Mouse (Mus musculus) bone marrow macrophage, adult 2 months (primary cell): ENCODE measurements around the gene Znrd1. TPM values are rescaled to one million over a fixed set of nuclear protein-coding genes. Genes with fewer than 3 reads are reported as not detected.
A peak's percentile ranks its signal among the peaks of the same experiment; 100 is the strongest.

Source experiments
- H3K27ac ChIP-seq: 2 replicates; pipeline ENCODE4 v1.5.1; 2012; ENCODE audit warnings: low read depth, low read length; ENCODE audit not compliant: insufficient read depth
- H3K4me1 ChIP-seq: 2 replicates; pipeline ENCODE4 v1.6.1; 2012; ENCODE audit warnings: low read length; ENCODE audit not compliant: control insufficient read depth, insufficient read depth
- H3K4me3 ChIP-seq: 2 replicates; pipeline ENCODE4 v1.5.1; 2012; ENCODE audit warnings: mild to moderate bottlenecking, low read length, moderate library complexity; ENCODE audit not compliant: insufficient read depth
- CTCF ChIP-seq: IDR thresholded peaks from 2 replicates; pipeline ENCODE4 v1.5.1; 2012; ENCODE audit warnings: low read depth, mild to moderate bottlenecking, low read length, moderate library complexity
- POLR2A ChIP-seq: IDR thresholded peaks from 2 replicates; pipeline ENCODE4 v1.6.1; 2012; ENCODE audit warnings: mild to moderate bottlenecking, low read depth, low read length, borderline replicate concordance
- polyA plus RNA-seq: library from polyadenylated mRNA; stranded (reverse); fragments of >200 nt; gene quantifications from 2 replicates; pipeline ENCODE4 v1.2.4, GENCODE M21; 2012; ENCODE audit not compliant: missing spikeins, insufficient read depth, insufficient read length

The Znrd1 gene
- polyA plus RNA-seq, 1 experiment, result 50.1 TPM

DNA sequence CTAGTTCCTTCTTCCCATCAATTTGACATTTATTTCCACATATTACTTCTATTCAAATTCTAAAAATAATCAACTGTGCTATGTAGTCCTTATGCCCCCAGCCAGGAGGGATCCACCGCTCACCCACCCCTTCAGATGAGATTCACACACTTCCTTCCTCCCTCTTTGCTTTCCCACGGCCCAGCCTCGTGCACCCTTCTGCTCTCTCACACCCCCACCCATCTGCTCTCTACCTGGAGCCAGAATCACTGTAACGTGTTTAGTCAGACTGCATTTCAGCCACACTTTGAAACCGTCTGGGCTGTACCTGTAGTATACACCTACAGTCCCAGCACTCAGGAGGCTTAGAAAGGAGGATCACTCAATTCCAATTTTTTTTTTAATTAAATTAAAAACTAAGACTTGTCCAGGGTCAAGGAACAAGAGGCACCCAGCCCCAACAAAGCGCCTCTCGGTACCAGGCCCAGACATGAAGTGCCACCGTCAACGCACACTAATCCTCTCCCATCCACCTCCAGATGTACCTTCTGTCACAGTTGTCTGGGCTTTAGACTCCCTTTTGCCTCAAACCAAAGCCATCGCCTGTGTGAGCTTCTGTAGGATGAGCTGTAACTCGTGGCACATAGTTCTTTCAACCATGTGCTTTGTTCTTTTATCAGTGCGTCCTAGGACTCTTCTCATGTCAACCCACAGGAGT is 29.0 kb downstream of the Znrd1 start:
- H3K4me1 ChIP-seq, result no peaks in the 10 kb centered on the region
- TF ChIP-seq CTCF (no peak), POLR2A (no peak)
- no peak overlapping the region for H3K4me3 ChIP-seq
- no peak overlapping the region for H3K27ac ChIP-seq

DNA sequence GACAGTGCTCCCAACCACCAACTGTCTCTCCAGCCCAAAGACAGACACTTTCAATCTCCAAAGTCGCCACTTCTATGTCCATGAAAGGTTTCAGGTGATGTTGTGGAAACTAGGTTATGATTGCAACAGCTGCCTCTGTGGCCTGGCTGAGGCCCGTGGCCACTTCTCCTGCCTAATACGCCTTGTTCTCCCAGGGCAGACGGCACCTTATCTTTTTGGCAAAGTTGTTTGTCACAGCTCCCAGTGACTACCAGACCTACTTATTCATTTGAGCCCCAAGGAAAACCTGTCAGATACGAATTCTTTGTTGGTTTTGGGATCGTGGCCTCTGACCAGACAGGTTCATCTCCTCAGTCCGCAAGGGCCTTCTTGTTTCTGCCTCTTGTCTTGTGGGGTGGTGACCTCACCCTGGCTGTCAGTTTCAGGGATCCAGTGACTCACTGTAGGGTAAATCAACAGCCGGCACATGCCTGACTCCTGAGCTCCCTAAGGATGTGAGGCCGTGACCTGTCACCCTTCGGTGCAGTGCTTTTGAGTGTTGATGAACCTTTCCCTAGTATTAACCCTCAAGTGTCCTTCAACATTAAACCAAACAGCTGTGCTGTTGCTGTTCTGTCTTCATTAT is 30.8 kb downstream of the Znrd1 start:
- Histone ChIP-seq H3K4me3 (no peak overlapping the region), H3K27ac (no peak overlapping the region), H3K4me1 (no peaks in the 10 kb centered on the region)
- TF ChIP-seq POLR2A (no peak), CTCF (no peak)

DNA sequence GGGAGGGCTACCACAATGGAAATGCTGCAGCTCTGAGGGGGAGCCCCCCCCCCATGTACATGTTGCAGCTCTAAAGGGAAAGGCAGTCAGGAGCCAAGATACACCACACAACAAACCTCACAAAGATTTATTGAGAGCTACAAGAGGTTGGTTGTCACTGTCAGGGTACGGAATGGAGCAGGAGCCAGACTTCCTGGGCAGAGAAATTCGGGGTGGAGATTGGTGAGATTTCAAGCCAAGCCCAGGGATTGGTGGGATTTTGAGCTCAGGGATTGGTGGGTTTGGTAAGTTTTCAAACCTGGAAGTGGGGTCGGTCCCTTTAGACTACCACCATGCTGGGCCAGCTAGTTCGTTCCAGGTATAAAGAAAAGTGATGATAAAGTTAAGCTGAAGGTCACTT is 34.9 kb downstream of the Znrd1 start:
- H3K4me3 ChIP-seq, result no peak overlapping the region
- no peak overlapping the region for H3K27ac ChIP-seq
- TF ChIP-seq POLR2A (no peak), CTCF (no peak)
- H3K4me1 ChIP-seq, result no peaks in the 10 kb centered on the region

DNA sequence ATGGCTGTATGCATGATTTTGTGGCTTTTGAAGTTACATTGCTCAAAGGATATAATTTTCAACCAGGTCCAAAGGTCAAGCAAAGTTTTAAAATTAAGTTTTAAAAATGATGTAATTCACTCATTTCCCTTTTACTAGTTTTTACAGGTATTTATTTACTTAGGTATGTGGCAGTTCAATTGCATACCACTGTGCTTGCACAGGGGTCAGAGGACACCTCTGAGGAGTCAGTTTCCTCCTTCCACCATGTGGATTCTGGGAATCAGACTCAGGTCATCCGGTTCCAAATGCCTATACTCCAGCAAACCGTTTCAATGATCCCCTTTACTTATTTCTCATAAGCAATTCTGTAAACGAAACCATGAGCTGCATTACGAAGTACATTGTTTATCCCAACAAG is 35.6 kb downstream of the Znrd1 start:
- no peak overlapping the region for H3K4me3 ChIP-seq
- H3K27ac ChIP-seq, result no peak overlapping the region
- H3K4me1 ChIP-seq, result no peaks in the 10 kb centered on the region
- TF ChIP-seq CTCF (no peak), POLR2A (no peak)

DNA sequence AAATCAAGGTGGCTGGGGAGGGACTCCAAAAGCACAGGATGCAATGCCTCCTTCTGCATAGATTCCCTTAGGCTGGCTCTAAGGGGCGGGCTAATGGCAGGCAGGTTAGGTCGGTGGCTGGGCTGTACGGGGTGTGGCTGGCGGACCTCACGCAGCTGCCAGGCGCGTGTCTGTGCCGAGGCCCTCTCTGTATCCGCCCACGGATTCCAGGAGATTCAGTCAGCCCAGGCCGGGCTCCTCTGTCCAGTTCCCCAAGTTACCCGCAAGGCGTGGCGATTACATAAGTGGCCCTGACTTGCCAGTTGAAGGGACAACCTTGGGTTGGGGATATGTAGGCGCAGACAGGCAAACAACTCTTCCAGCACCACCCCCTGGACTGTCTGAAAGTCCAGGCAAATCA is 38.1 kb downstream of the Znrd1 start:
- H3K4me3 ChIP-seq, result no peak overlapping the region
- no peak overlapping the region for H3K27ac ChIP-seq
- no peak for TF ChIP-seq CTCF
- no peak for TF ChIP-seq POLR2A
- no peaks in the 10 kb centered on the region for H3K4me1 ChIP-seq

DNA sequence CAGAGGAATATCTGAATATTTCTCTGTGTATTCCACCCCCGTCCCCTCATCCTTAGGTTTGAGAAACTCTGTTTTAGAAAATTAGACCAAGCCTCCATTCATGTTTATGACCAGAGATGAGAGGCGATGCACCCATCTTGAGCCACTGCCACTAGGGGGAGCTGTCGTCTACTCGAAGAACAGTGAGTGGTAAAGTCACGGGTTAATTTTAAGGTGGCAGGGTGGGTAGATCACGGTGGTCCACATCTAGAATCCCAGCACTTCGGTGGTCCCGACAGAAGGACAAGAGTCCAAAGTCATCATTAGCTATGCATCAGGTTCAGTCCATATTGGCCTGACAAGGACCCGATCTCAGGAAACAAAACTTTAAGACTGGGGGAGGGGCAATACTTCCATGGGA is 43.3 kb downstream of the Znrd1 start:
- no peak overlapping the region for H3K27ac ChIP-seq
- H3K4me1 ChIP-seq, result no peaks in the 10 kb centered on the region
- H3K4me3 ChIP-seq, result no peak overlapping the region
- TF ChIP-seq CTCF (peak; percentile 98), POLR2A (no peak)

DNA sequence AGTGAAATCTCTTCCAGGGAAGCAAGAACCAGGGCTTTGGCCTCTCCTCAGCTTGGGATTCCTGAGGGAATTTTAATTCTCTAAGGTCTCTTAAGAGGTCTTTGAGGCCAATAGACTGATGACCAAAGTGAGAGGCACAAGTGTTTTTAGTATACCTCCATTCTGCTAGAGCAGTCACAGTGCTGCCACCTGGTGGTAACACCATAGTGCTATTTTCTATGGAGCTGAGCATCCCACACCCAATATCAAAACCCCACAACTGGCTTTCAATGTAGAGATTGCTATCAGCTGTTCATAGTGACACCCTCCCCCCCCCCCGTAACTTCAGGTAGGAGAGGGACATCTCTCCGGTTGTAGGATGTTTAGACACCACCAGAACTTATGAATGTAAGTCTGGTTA is 44.3 kb downstream of the Znrd1 start:
- TF ChIP-seq CTCF (no peak), POLR2A (no peak)
- no peak overlapping the region for H3K4me3 ChIP-seq
- no peaks in the 10 kb centered on the region for H3K4me1 ChIP-seq
- H3K27ac ChIP-seq, result no peak overlapping the region

DNA sequence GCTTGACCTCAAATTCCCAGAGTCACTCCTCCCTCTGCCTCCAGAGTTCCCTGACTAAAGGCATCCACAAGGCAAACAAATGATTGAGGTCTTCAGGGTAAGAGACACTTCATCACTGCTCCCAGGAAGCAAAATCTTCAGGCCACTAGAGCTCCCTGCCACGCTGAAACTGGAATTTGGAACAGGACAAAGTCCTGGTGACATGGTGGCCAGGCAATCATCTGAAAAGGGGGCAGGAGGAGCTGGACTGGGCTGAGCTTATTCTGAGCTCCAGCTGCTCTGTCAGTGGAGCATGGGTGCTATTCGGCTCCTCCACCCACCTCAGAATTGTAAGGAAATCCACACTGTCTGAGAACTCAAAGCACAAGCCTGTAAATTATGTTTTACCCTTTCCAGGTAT is 46.3 kb downstream of the Znrd1 start:
- no peak overlapping the region for H3K27ac ChIP-seq
- no peak for TF ChIP-seq POLR2A
- TF ChIP-seq CTCF, result no peak
- no peak overlapping the region for H3K4me3 ChIP-seq
- no peaks in the 10 kb centered on the region for H3K4me1 ChIP-seq

DNA sequence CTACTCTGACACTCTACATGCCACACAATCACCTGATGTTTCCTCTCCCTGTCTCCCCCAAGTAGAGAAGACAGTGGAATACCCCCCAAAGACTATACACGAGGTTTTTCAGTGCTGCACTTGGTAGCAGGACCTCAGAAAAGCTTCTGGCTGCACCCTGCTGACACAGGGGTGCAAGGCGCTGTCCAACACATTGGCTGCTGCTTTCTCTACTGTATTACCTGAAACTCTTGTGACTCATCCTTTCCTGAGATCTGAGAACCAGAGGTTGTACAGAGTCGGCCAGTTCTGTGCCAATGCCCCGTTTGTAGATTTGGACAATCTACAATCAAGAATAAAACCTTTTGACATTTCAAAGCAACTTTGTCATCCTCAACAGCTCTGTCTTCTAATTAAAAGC is 48.6 kb downstream of the Znrd1 start:
- no peak overlapping the region for H3K27ac ChIP-seq
- TF ChIP-seq POLR2A, result no peak
- no peak for TF ChIP-seq CTCF
- H3K4me1 ChIP-seq, result peaks cover 9% of the 10 kb centered on the region
- H3K4me3 ChIP-seq, result no peak overlapping the region

DNA sequence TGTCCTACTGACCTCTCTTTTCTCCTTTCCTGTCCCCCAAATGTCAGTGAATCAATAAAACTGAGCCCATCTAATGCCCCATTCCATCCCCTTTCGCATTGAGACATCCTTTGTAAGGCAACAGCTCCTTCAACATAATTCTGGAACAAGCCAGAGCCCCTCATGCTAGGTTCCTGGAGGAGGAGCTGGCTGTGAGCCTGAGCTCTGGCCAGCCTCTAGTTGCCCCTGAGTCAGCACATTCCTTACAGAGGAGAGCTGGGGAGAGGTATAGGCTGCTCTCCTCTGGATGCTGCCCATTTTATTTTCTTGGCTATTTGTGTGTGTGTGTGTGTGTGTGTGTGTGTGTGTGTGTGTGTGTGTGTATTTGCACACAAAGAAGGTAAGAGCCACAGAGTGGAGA is 50.1 kb downstream of the Znrd1 start:
- no peak overlapping the region for H3K4me3 ChIP-seq
- no peak overlapping the region for H3K27ac ChIP-seq
- TF ChIP-seq CTCF (no peak), POLR2A (no peak)
- H3K4me1 ChIP-seq, result peaks cover 16% of the 10 kb centered on the region

Other genes with a start within 250 kb of the Znrd1 start
- gene H2-M10.5, start 185.6 kb downstream of the Znrd1 start, polyA plus RNA-seq, result not detected in 2 replicates
- not detected in 2 replicates for gene H2-M10.6, start 146.4 kb downstream of the Znrd1 start, polyA plus RNA-seq
- 65.9 and 67.3 TPM in 2 replicates for gene Trim26, start 121.4 kb downstream of the Znrd1 start, polyA plus RNA-seq
- gene Trim15, start 91.3 kb downstream of the Znrd1 start, polyA plus RNA-seq, result not detected in 2 replicates
- not detected in 2 replicates for gene Trim10, start 89.0 kb downstream of the Znrd1 start, polyA plus RNA-seq
- gene Trim40, start 68.4 kb downstream of the Znrd1 start, polyA plus RNA-seq, result not detected in 2 replicates
- not detected in 2 replicates for gene Trim31, start 60.4 kb downstream of the Znrd1 start, polyA plus RNA-seq
- gene Rnf39, start 15.6 kb downstream of the Znrd1 start, polyA plus RNA-seq, result not detected in 2 replicates
- gene Ppp1r11, start 6.8 kb downstream of the Znrd1 start, polyA plus RNA-seq, result 59.3 and 64.4 TPM in 2 replicates
- 7.9 and 10.4 TPM in 2 replicates for gene Znrd1as, start within 50 bp of the Znrd1 start, polyA plus RNA-seq
- not detected in 2 replicates for gene 2410137M14Rik, start 22.7 kb upstream of the Znrd1 start, polyA plus RNA-seq
- gene H2-M5, start 31.0 kb upstream of the Znrd1 start, polyA plus RNA-seq, result 0.69 and 1.0 TPM in 2 replicates
- not detected in 2 replicates for gene Zfp57, start 42.6 kb upstream of the Znrd1 start, polyA plus RNA-seq
- gene Mog, start 64.8 kb upstream of the Znrd1 start, polyA plus RNA-seq, result not detected in 2 replicates
- 0.90 and 1.0 TPM in 2 replicates for gene Gabbr1, start 87.4 kb upstream of the Znrd1 start, polyA plus RNA-seq
- gene Olfr90, start 129.9 kb upstream of the Znrd1 start, polyA plus RNA-seq, result not detected in 2 replicates
- not detected in 2 replicates for gene Olfr91, start 139.7 kb upstream of the Znrd1 start, polyA plus RNA-seq
- gene Olfr92, start 161.5 kb upstream of the Znrd1 start, polyA plus RNA-seq, result not detected in 2 replicates
- gene Olfr93, start 202.9 kb upstream of the Znrd1 start, polyA plus RNA-seq, result not detected in 2 replicates
- gene Ubd, start 235.3 kb upstream of the Znrd1 start, polyA plus RNA-seq, result not detected in 2 replicates
- gene Olfr94, start 242.4 kb upstream of the Znrd1 start, polyA plus RNA-seq, result not detected in 2 replicates